Mouse (Mus musculus): ENCODE results near the gene Tmem273. TPM values are rescaled to one million over a fixed set of nuclear protein-coding genes. Genes with fewer than 3 reads are reported as not detected.

The Tmem273 gene
- total and polyA plus RNA-seq, 2 experiments, result 1.3 to 2.0 TPM

DNA sequence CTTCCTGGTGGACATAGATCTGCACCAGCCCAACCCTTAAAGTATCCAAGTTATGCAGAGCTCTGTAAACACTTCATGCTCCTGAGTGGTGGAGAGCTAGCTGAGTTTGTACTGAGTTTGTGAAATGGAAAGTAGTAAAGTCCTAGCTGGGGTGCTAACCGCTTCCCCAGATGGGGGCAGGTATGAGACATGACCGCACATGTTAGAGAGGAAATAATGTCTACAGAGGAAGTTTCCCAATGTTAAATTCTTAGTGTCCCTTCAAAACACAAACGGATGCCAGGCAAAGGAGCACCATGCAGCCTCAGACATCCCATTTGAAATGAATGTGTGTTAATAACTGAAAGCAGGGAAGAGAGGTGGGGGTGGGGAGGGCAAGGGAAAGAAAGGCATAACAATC lies 38.1 kb downstream of the Tmem273 start:
- H3K9ac ChIP-seq (ENCODE audit: low read depth, low read length), result no peak overlapping the region
- H3K4me3 ChIP-seq (ENCODE audit: insufficient read depth, low read depth, low read length), result no peak overlapping the region
- no peak for TF ChIP-seq POLR2A (IDR thresholded peaks at IDR 0.05; ENCODE audit: extremely low read depth, insufficient read depth, low read length)
- no peak for TF ChIP-seq CTCF (IDR thresholded peaks at IDR 0.05; ENCODE audit: low read depth, low read length)
- DNase-seq (ENCODE audit: extremely low read depth, low read depth, low spot score), result no peak
- no peaks in the 10 kb centered on the region for H3K36me3 ChIP-seq (ENCODE audit: control insufficient read depth, insufficient read depth, low read length)
- no peaks in the 10 kb centered on the region for H3K79me2 ChIP-seq (ENCODE audit: control insufficient read depth, insufficient read depth, low read length)
- peaks cover 5% of the 10 kb centered on the region; the same call in 1 of the 2 replicates for H3K4me1 ChIP-seq (ENCODE audit: control insufficient read depth, insufficient read depth, low read length)
- no peak overlapping the region for H3K27ac ChIP-seq (replicated peaks; ENCODE audit: insufficient read depth, low read depth, low read length)
- 65% methylated on average over 3 of the region's 3 CpGs for WGBS
- H3K27me3 ChIP-seq (ENCODE audit: control insufficient read depth, insufficient read depth, low read length), result no peaks in the 10 kb centered on the region

DNA sequence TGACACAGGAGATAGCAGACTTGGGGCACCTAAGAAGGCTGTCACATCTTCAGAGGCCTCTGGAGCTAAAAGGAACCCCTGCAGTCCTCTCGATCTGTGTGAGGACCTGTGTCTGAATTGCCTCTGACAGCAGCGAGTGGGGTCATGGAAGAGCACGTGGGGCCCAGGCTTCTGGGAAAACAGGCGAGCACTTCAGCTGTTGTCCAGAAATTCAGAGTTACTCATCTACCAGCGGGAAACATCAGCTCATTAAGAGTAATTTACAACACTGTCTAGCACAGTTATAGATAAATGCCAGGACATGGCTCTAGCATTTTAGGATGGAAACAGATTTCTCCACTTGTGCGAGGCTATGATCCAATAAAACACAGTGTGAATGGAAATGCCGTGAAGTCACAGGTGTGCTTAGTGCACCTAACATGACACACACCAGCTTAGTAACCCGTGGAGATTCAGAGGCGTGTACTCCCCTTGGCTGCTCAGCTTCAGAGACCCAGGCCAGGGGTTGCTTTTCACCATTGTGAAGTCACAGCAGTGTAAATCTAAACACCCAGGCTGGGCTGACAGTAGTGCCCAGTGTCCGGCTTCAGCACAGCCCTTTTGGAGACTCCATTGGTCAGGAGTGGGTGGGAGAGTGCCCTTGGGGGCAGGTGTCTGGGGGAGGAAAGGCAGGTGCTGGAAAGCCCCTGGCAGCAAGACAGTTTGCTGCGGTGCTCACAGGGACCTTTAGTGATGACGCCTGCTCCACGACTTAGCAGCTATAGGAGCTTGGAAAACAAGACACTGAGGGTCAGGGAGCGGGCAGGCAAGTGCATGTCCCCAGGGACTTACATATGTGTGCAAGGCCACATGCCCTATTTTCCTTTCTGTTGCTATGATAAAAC lies 38.7 kb downstream of the Tmem273 start:
- TF ChIP-seq CTCF (IDR thresholded peaks at IDR 0.05; ENCODE audit: low read depth, low read length) (no peak), POLR2A (IDR thresholded peaks at IDR 0.05; ENCODE audit: extremely low read depth, insufficient read depth, low read length) (no peak)
- H3K4me3 ChIP-seq (ENCODE audit: insufficient read depth, low read depth, low read length), result no peak overlapping the region
- H3K27me3 ChIP-seq (ENCODE audit: control insufficient read depth, insufficient read depth, low read length), result no peaks in the 10 kb centered on the region
- 80% methylated on average over 14 of the region's 14 CpGs for WGBS
- H3K79me2 ChIP-seq (ENCODE audit: control insufficient read depth, insufficient read depth, low read length), result no peaks in the 10 kb centered on the region
- H3K9ac ChIP-seq (ENCODE audit: low read depth, low read length), result no peak overlapping the region
- no peak overlapping the region for H3K27ac ChIP-seq (replicated peaks; ENCODE audit: insufficient read depth, low read depth, low read length)
- H3K36me3 ChIP-seq (ENCODE audit: control insufficient read depth, insufficient read depth, low read length), result no peaks in the 10 kb centered on the region
- peaks cover 5% of the 10 kb centered on the region; the same call in 1 of the 2 replicates for H3K4me1 ChIP-seq (ENCODE audit: control insufficient read depth, insufficient read depth, low read length)
- DNase-seq (ENCODE audit: extremely low read depth, low read depth, low spot score), result no peak

DNA sequence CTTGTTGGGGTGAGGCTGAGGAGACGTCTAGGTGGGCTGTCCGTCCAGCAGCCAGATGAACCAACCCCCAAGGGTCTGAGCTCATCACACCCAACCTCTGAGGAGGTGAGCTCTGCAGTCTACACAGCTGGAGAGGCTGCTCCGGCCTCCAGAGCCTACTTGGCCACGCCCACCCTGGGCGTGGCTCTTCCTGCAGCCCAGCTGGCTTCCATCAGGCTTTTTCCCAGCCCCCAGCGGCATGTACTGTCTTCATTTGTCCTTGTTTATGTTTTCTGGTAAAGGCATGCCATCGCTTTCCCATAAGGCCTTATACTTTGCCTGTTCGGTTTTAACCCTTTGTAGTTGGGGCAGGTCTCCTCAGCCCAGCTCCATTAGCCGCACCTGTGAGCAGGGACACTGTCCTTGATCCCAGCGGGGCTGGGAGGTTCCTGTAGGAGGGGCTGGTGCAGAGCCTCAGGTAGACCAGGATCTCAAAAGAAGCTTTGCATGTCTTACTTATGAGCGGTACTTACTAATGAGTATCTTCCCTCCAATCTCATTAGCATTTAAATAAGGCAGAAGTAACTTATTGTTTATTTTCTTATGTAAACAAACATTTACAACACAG lies 39.8 kb downstream of the Tmem273 start:
- peaks cover 5% of the 10 kb centered on the region; the same call in 1 of the 2 replicates for H3K4me1 ChIP-seq (ENCODE audit: control insufficient read depth, insufficient read depth, low read length)
- no peaks in the 10 kb centered on the region for H3K36me3 ChIP-seq (ENCODE audit: control insufficient read depth, insufficient read depth, low read length)
- no peaks in the 10 kb centered on the region for H3K79me2 ChIP-seq (ENCODE audit: control insufficient read depth, insufficient read depth, low read length)
- TF ChIP-seq POLR2A (IDR thresholded peaks at IDR 0.05; ENCODE audit: extremely low read depth, insufficient read depth, low read length) (no peak), CTCF (IDR thresholded peaks at IDR 0.05; ENCODE audit: low read depth, low read length) (no peak)
- no peak overlapping the region for H3K4me3 ChIP-seq (ENCODE audit: insufficient read depth, low read depth, low read length)
- no peak overlapping the region for H3K9ac ChIP-seq (ENCODE audit: low read depth, low read length)
- H3K27me3 ChIP-seq (ENCODE audit: control insufficient read depth, insufficient read depth, low read length), result no peaks in the 10 kb centered on the region
- no peak for DNase-seq (ENCODE audit: extremely low read depth, low read depth, low spot score)
- 0 out of 2 replicates have a peak overlapping the region, but pooled peaks have one; percentile 8 for H3K27ac ChIP-seq (replicated peaks; ENCODE audit: insufficient read depth, low read depth, low read length)
- 24% methylated on average over 11 of the region's 11 CpGs for WGBS

DNA sequence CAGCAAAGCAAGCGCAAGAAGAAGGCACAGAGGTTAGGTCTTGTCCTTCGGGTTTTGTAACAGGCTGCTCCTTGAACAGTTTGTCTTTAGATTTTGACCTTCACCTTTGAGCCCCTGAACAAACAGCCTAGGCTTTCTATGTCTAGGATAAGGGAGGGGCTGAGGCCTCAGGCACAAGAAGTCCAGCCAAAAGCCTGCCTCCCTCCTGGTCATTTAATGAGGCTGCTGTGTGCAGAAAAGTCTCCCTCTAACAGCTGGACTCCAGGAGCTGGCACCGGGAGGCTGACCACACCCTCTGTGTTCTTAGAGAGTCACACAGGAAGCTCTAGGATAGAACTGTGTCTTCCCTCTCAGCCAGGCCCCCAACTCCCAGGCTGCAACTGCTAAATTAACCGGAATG lies 41.4 kb downstream of the Tmem273 start:
- DNase-seq (ENCODE audit: extremely low read depth, low read depth, low spot score), result no peak
- H3K4me3 ChIP-seq (ENCODE audit: insufficient read depth, low read depth, low read length), result no peak overlapping the region
- 73% methylated on average over 4 of the region's 4 CpGs for WGBS
- H3K27me3 ChIP-seq (ENCODE audit: control insufficient read depth, insufficient read depth, low read length), result no peaks in the 10 kb centered on the region
- no peaks in the 10 kb centered on the region for H3K79me2 ChIP-seq (ENCODE audit: control insufficient read depth, insufficient read depth, low read length)
- TF ChIP-seq CTCF (IDR thresholded peaks at IDR 0.05; ENCODE audit: low read depth, low read length) (no peak), POLR2A (IDR thresholded peaks at IDR 0.05; ENCODE audit: extremely low read depth, insufficient read depth, low read length) (no peak)
- no peak overlapping the region for H3K9ac ChIP-seq (ENCODE audit: low read depth, low read length)
- H3K27ac ChIP-seq (replicated peaks; ENCODE audit: insufficient read depth, low read depth, low read length), result no peak overlapping the region
- H3K4me1 ChIP-seq (ENCODE audit: control insufficient read depth, insufficient read depth, low read length), result peaks cover 5% of the 10 kb centered on the region; the same call in 1 of the 2 replicates
- H3K36me3 ChIP-seq (ENCODE audit: control insufficient read depth, insufficient read depth, low read length), result no peaks in the 10 kb centered on the region

DNA sequence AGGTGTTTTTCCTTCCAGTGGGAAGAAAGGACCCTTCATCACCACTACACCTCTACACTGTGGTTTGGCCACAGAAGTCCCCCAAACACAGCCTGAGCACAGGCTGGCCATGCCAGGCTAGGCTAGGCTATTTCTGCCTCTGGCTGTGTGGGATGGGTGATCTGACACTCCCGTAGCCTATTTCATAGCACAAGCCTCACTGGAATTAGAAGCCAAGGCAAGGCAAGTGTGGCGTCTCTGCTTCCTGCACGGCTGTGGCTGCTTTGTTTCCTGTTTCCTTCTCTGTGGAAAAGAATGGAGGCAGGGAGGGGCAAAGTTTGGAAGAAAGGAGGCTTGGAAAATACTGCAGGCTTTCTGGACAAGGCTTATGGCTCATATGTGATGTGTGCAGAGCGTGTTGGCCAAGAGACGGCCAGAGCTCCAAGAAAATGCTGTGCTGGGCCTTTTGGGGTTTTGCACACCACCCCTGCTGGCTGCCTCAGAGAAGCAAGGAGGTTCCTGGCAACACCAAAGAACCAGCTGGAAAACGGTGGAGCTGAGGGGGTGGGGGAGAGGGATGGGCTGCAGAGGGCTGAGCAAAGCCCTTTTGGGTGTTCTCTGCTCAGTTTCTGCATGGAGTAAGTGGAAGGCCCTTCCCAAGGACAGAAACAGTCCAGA lies 42.4 kb downstream of the Tmem273 start:
- DNase-seq (ENCODE audit: extremely low read depth, low read depth, low spot score), result no peak
- Histone ChIP-seq H3K27ac (replicated peaks; ENCODE audit: insufficient read depth, low read depth, low read length) (0 out of 2 replicates have a peak overlapping the region, but pooled peaks have one; percentile 24), H3K4me3 (ENCODE audit: insufficient read depth, low read depth, low read length) (no peak overlapping the region), H3K79me2 (ENCODE audit: control insufficient read depth, insufficient read depth, low read length) (no peaks in the 10 kb centered on the region), H3K27me3 (ENCODE audit: control insufficient read depth, insufficient read depth, low read length) (no peaks in the 10 kb centered on the region), H3K4me1 (ENCODE audit: control insufficient read depth, insufficient read depth, low read length) (peaks cover 5% of the 10 kb centered on the region; the same call in 1 of the 2 replicates), H3K36me3 (ENCODE audit: control insufficient read depth, insufficient read depth, low read length) (no peaks in the 10 kb centered on the region), H3K9ac (ENCODE audit: low read depth, low read length) (no peak overlapping the region)
- TF ChIP-seq POLR2A (IDR thresholded peaks at IDR 0.05; ENCODE audit: extremely low read depth, insufficient read depth, low read length) (no peak), CTCF (IDR thresholded peaks at IDR 0.05; ENCODE audit: low read depth, low read length) (no peak)
- 65% methylated on average over 6 of the region's 6 CpGs for WGBS
